Mouse (Mus musculus): Measurements from ENCODE around the gene Spatc1l.

The Spatc1l gene

GRCm38 (mm10) chr10:76602690-76603089 lies 40.6 kb downstream of the Spatc1l start:
- no peak for DNase-seq

- DNase-seq, result no peak
These were observed 50.4 kb downstream of the Spatc1l start for GRCm38 (mm10) chr10:76612473-76612872.
